Mouse (Mus musculus) heart, adult 2 months (tissue): Measurements from ENCODE around the gene Mettl15. TPM values are rescaled to one million over a fixed set of nuclear protein-coding genes. Genes with fewer than 3 reads are reported as not detected.

Source experiments
- DNase-seq, 2 experiments: peaks; one replicate each; pipeline ENCODE4 v3.0.0; 2021
- H3K27ac ChIP-seq: fragments of 200-600 bp; 2 replicates; pipeline ENCODE4 v1.8.1; 2022
- H3K27me3 ChIP-seq: fragments of 200-500 bp; 2 replicates; pipeline ENCODE4 v1.6.1; 2012; ENCODE audit warnings: mild to moderate bottlenecking, low read length, inconsistent platforms, mixed read lengths; ENCODE audit not compliant: control insufficient read depth, insufficient read depth
- H3K36me3 ChIP-seq: fragments of 200-500 bp; 2 replicates; pipeline ENCODE4 v1.6.1; 2012; ENCODE audit warnings: low read length, inconsistent platforms; ENCODE audit not compliant: control insufficient read depth, insufficient read depth
- H3K4me1 ChIP-seq: fragments of 200-500 bp; 2 replicates; pipeline ENCODE4 v1.6.1; 2011; ENCODE audit warnings: low read length; ENCODE audit not compliant: control insufficient read depth, insufficient read depth
- H3K4me3 ChIP-seq: fragments of 200-600 bp; 2 replicates; pipeline ENCODE4 v1.8.1; 2022
- H3K79me2 ChIP-seq: fragments of 200-500 bp; replicated peaks from 2 replicates; pipeline ENCODE4 v1.6.1; 2012; ENCODE audit warnings: mild to moderate bottlenecking, inconsistent platforms, low read length, moderate library complexity, mixed read lengths; ENCODE audit not compliant: control insufficient read depth, insufficient read depth
- H3K9ac ChIP-seq: fragments of 200-500 bp; 2 replicates; pipeline ENCODE4 v1.6.1; 2012; ENCODE audit warnings: low read depth, mild to moderate bottlenecking, control low read depth, inconsistent platforms, low read length, mixed read lengths
- CTCF ChIP-seq: fragments of 200-600 bp; IDR thresholded peaks from 2 replicates; pipeline ENCODE4 v1.8.1; 2022; ENCODE audit warnings: antibody characterized with exemption, mild to moderate bottlenecking, moderate library complexity
- EP300 ChIP-seq: fragments of 200-500 bp; IDR thresholded peaks from 2 replicates; pipeline ENCODE4 v1.6.1; 2011; ENCODE audit warnings: low read depth, low read length, control low read depth; ENCODE audit not compliant: insufficient read depth
- POLR2A ChIP-seq: fragments of 200-500 bp; IDR thresholded peaks from 2 replicates; pipeline ENCODE4 v1.6.1; 2011; ENCODE audit warnings: mild to moderate bottlenecking, low read depth, low read length, control low read depth; ENCODE audit not compliant: insufficient read depth
- WGBS: fragments of 180-500 bp; shearing (Covaris S2); methylation state at CpG from one replicate; pipeline ENCODE4 v1.1.7; 2018; 5-methylcytosine and 5-hydroxymethylcytosine counted together
- intact Hi-C: fragments of 180-260 bp; cut with DNase I; formaldehyde crosslinking; loops from one replicate; pipeline ENCODE4 v1.15.1; 2025
- polyA plus RNA-seq: library from polyadenylated mRNA; depleted of rRNA; stranded (reverse); fragments of >200 nt; gene quantifications from 2 replicates; pipeline ENCODE4 v1.2.3, GENCODE M21; 2012
- total RNA-seq, 2 experiments: library from RNA; stranded (reverse); gene quantifications; 2 replicates each; pipeline ENCODE4 v1.2.3; 2021

Mettl15 gene
- total and polyA plus RNA-seq, 3 experiments: 7.1 to 12.9 (median 12.1) TPM

DNA sequence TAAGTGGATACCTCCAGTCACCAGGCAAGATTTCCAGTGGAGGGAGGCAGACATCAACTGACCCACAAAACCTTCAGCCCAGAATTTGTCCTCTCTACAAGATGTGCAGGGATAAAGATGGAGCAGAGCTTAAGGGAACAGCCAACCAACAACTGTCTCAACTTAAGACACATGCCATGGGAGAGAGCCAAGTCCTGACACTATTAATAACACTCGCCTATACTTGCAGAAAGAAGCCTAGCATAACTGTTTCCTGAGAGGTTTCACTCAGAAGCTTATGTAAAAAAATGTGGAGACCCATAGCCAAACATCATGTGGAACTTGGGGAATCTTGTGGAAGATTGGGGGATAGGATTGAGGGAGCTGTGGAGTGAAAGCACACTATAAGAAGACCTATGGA lies 124.4 kb downstream of the Mettl15 start:
- 40% methylated on average over 1 of the region's 1 CpGs for WGBS
- Histone ChIP-seq H3K9ac (no peak overlapping the region), H3K36me3 (no peaks in the 10 kb centered on the region), H3K4me1 (peaks cover 2% of the 10 kb centered on the region; the same call in 1 of the 2 replicates), H3K4me3 (no peak overlapping the region), H3K27me3 (no peaks in the 10 kb centered on the region), H3K27ac (no peak overlapping the region), H3K79me2 (no peaks in the 10 kb centered on the region)
- no peak for TF ChIP-seq EP300
- TF ChIP-seq CTCF: no peak
- TF ChIP-seq POLR2A: no peak
- no peak for DNase-seq
- intact Hi-C loops: no loop called here

DNA sequence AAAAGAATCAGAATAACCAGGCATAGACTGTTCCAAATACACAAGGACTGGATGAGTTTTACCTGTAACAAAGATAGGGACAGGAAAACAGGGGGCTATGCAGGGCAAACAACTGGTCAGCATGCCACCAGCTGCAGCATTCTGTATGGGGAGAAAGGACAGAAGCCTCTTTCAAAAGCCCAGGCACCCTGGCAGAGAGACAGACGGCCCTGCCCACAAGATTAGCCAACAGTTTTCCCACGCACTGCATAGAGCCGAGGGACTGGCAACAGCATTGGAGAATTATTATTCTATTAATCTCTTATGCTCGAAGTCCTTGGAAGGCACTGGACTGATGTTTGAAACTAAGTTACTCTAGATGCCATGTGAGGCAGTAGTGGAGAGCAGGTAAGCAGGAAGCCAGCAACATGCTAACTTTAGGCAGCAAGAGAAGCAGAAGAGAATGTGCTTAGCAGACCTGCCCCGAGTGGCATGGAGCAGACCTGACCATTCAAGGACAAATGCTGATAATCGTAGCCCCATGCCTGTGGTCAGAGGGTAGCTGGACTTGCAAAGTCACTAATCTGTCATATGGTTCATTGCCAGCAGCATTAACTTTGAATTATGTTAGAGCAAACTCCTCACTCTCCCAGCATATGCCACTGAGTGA lies 127.0 kb downstream of the Mettl15 start:
- intact Hi-C loops: no loop called here
- Histone ChIP-seq H3K4me1 (peaks cover 2% of the 10 kb centered on the region; the same call in 1 of the 2 replicates), H3K27me3 (no peaks in the 10 kb centered on the region), H3K4me3 (no peak overlapping the region), H3K79me2 (no peaks in the 10 kb centered on the region), H3K27ac (no peak overlapping the region), H3K36me3 (no peaks in the 10 kb centered on the region), H3K9ac (no peak overlapping the region)
- TF ChIP-seq CTCF: no peak
- TF ChIP-seq POLR2A: no peak
- no peak for TF ChIP-seq EP300
- peak; percentile 8 to 19 for DNase-seq
- 46% methylated on average over 6 of the region's 6 CpGs for WGBS

DNA sequence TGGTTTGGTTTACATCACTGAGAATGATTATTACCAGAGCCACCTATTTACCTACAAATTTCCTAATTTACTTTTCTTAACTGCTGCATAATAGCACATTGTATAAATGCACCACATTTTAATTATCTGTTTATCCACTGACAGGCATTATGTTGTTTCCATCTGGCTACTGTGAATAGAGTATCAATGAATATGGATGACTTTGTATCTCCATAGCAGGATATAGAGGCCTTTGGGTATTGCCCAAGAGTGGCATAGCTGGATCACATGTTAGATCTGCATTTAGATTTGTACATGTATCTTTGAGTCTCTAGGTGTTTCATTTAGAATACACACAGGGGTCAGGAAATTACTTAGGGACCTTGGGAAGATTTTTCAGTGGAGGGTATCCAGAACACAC lies 133.3 kb downstream of the Mettl15 start:
- H3K79me2 ChIP-seq: no peaks in the 10 kb centered on the region
- no peaks in the 10 kb centered on the region for H3K4me1 ChIP-seq
- no peaks in the 10 kb centered on the region for H3K36me3 ChIP-seq
- no peak overlapping the region for H3K9ac ChIP-seq
- H3K27me3 ChIP-seq: no peaks in the 10 kb centered on the region
- TF ChIP-seq CTCF: no peak
- no peak for TF ChIP-seq EP300
- no peak for TF ChIP-seq POLR2A
- no peak for DNase-seq
- intact Hi-C loops: no loop called here
- no peak overlapping the region for H3K4me3 ChIP-seq
- no peak overlapping the region for H3K27ac ChIP-seq

DNA sequence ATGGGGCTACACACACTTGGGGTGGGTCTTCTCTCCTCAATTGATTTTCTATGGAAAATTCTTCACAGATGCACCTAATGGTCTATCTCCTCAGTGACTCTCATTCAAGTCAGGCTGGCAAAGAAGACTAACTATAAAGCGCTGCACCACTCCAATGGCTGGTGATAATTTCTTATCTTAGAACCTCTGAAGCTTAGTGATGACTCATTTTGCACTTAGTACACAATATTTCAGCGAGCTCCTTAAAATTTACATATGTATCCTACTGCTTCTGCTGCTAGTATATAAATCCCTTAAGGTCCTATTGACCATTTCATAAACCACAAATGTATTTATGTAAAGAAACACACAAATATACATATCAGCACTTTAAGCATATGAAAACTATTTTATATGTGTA lies 136.1 kb downstream of the Mettl15 start:
- Histone ChIP-seq H3K36me3 (no peaks in the 10 kb centered on the region), H3K4me1 (no peaks in the 10 kb centered on the region), H3K27ac (no peak overlapping the region), H3K4me3 (no peak overlapping the region), H3K9ac (no peak overlapping the region), H3K79me2 (no peaks in the 10 kb centered on the region), H3K27me3 (no peaks in the 10 kb centered on the region)
- WGBS: 81% methylated on average over 2 of the region's 2 CpGs
- TF ChIP-seq EP300 (no peak), CTCF (no peak), POLR2A (no peak)
- intact Hi-C loops: no loop called here
- no peak for DNase-seq

DNA sequence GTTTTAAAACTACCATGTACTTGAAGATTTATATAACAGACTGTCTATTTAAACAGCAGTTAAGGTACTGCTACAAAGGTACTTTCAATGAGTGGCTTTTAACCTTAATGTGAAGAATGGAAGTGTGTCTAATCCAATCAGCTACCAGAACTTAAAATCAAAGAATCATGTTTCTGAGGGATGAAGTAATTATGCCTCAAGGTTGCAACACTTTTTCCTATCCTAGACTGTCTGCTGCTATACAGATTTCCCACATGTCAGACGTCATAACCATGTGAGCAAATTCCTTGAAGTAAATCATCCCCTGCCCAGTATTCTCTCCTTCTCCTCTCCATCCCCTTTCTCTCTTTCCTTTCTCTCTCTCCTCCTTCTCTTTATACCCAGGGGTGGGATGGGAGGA lies 140.2 kb downstream of the Mettl15 start:
- intact Hi-C loops: no loop called here
- no peaks in the 10 kb centered on the region for H3K4me1 ChIP-seq
- H3K27me3 ChIP-seq: no peaks in the 10 kb centered on the region
- 73% methylated on average over 1 of the region's 1 CpGs for WGBS
- H3K27ac ChIP-seq: no peak overlapping the region
- H3K79me2 ChIP-seq: no peaks in the 10 kb centered on the region
- TF ChIP-seq POLR2A (no peak), CTCF (no peak), EP300 (no peak)
- no peak for DNase-seq
- H3K36me3 ChIP-seq: no peaks in the 10 kb centered on the region
- H3K9ac ChIP-seq: no peak overlapping the region
- no peak overlapping the region for H3K4me3 ChIP-seq

DNA sequence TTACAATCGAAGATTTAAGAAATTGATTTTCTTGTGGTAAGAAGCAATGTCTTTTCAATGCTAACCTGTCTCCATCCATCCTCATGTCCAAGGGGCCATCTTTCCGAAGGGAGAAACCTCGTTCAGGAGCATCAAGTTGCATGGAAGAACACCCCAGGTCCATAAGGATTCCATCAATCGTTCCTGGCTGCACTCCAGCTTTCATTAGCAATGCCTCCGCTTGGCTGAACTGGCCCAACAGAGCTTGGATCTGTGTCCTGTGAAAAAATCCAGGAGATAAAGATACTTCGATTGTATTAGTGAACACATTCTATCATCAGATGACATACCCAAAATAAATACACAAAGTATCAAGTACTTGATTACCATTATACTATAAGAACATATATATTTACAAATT lies 143.3 kb downstream of the Mettl15 start:
- H3K79me2 ChIP-seq: no peaks in the 10 kb centered on the region
- intact Hi-C loops: no loop called here
- 71% methylated on average over 6 of the region's 6 CpGs for WGBS
- no peaks in the 10 kb centered on the region for H3K4me1 ChIP-seq
- no peak overlapping the region for H3K27ac ChIP-seq
- H3K9ac ChIP-seq: no peak overlapping the region
- H3K4me3 ChIP-seq: no peak overlapping the region
- no peak for DNase-seq
- no peak for TF ChIP-seq POLR2A
- TF ChIP-seq CTCF: no peak
- no peak for TF ChIP-seq EP300
- H3K27me3 ChIP-seq: no peaks in the 10 kb centered on the region
- no peaks in the 10 kb centered on the region for H3K36me3 ChIP-seq
